Mouse (Mus musculus) thymus, postnatal 14 days (tissue): ENCODE data around the gene Numb.
"Not testable (repeated sequence)": the region's sequence is repeated elsewhere in the genome, so short reads cannot be mapped to it uniquely, and the experiment has no call there.

Source experiments
- DNase-seq: peaks from one replicate; pipeline ENCODE4 v3.0.0; 2021

Gene Numb

DNA sequence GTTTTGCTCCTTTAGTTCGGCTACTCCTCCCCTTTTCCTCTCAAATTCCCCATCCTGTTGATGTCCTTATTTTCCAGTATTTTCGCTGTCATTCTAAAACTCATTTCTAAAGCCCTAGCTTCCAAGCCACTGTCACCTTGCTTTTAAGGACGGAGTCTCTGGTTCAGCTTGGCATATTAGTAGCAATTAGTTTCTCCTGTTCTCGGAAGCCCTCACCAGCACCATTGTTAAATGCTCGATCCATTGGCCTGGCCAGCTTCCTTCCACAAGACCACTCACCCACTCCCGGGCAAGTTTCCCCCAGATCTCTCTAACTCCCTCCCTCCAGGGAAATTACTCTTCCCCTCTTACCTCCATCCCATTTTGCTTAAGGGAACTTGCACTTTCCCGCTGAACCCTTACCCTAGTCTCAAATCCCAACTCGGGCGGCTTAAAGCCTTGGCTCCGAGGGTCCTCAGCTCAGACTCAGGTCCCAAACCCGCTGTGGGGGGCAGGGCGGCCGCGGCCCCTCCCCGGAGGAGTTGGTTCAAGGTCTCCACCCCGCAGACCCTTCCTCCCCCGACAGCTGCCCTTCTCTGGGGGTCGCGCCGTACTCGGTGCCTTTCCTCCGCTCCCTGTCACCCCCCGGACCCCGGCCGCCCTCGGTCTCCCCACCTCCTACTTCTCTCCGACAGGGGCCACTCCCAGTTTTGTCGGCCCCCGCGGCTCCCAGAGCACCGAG lies 853 bp downstream of the Numb start:
- peak; percentile 59 for DNase-seq

DNA sequence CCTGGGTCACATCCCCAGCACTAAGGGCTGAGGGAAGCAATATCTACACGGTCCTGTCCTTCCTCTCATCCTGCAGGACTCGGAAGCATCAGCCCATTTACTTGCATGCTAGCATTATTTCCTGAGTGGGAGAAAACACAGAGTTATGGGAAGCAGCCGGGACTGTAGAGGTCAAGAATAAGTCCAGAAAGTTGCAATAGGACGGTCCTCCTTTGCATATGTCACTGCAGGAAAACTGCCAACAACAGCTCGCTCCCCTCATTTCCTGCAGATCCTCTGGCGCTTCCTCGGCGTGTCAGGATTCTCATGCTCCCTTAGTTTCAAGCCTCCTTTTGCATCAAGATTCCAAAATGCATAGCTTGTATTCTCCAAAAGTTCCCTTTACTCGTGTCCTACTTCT lies 4.8 kb downstream of the Numb start:
- DNase-seq: no peak

DNA sequence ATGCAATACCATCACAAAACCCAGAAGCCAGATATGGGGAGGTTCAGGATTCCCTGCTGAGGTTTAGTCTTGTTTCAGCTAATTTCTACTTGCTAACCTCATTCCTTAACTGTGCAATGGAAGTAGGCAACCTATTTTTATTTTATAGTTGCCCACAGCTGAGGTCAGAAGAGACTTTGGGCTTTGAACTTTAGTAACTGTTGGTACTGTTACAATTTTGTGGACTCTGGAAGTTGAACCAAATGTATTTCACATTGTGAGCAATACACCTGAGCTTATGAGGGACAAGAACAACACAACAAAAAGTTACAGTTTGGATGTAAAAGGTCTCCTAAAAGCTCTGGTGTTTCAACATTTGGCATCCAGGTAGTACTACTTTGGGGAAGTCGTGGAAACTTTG lies 6.9 kb downstream of the Numb start:
- no peak for DNase-seq

DNA sequence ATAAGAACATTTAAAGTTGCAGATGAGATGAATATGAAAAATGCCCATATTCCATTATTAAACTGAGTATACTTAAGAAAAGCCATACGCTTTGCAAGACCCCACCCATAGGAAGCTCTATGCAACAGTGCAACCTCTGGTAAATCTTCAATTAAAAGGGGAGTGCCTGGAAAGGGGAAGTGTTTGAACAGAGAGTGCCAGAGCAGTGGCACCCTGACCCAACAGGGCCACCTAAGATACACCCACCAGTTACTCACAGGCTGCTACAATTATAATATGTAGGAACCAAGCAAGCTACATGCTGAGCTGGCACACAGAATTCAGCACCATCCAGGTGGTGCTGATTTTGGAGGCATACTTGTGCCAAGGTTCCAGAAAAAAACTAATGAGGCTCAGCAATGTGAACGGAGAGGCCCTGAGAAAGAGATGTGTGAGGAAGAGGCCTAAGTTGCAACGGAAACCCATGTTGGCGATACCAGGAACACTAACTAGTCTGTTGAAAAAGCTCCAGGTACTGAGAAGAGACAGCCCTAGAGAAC lies 7.5 kb downstream of the Numb start:
- DNase-seq: no peak

DNA sequence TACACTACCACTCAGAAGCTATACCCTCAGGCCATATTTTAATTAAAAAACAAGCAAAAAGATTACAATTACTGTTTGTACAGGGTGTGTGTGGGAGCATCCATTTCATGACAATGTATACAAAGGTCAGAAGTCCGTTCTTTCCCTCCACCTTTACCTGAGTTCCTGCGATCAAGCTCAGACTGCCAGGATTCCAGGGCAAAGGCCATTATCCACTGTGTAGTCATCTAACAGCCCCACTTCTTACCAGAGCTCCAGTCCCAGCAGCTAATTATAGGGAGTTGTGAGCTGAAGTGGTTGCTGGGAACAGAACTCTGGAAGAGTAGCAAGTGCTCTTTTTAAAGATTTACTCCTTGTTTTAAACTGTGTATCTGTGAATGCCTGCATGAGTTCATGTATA lies 11.3 kb downstream of the Numb start:
- no peak for DNase-seq

DNA sequence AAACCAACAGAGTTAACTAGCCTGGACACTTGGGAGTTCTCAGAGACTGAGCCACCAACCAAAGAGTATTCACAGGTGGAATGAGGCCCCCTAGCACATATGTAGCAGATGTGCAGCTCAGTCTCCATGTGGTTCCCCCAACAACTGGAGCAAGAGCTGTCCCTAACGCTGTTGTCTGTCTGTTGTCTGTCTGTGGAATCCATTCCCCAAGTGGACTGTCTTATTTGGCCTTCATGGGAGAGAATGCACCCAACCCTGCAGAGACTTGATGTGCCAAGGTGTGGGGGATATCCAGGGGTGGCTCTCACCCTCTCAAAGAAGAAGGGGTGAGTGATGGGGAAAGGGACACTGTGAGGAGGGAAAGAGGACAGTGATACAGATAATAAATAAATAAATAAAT lies 28.8 kb downstream of the Numb start:
- DNase-seq: no peak

DNA sequence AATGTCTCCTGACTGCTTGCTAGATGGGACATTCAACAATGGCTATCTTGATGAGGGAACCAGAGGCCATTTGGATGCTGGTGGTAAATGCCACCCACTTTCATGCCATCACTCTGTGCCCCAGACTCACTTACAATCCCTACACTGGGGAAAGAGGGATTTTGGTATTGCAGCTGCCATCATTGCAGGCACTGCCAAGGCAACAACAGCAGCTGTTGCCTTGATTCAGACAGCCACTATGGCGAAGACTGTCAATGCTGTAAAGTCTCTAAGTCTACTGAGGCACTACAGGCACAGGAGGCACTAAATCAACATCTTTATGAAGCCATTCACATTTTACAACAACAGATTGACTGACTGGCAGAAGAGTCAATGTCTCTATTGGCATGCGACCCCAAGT lies 30.5 kb downstream of the Numb start:
- no peak for DNase-seq

DNA sequence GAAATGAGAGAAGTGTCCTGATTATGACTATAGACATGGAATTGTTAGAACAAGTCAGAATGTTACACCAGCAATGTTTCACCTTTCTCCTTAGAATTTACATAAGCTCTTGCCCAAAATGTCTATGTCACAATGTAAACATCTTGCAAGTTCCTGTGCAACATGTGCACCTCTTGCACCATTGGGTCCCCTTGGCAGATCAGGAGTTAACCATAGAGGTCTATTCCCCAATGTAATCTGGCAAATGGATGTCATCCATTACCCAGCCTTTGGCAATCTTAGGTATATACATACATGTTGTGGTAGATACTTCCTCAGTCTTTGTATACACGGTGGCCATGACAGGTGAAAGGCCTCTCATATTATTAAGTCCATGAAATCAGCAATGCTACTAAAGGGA lies 32.6 kb downstream of the Numb start:
- no peak for DNase-seq

DNA sequence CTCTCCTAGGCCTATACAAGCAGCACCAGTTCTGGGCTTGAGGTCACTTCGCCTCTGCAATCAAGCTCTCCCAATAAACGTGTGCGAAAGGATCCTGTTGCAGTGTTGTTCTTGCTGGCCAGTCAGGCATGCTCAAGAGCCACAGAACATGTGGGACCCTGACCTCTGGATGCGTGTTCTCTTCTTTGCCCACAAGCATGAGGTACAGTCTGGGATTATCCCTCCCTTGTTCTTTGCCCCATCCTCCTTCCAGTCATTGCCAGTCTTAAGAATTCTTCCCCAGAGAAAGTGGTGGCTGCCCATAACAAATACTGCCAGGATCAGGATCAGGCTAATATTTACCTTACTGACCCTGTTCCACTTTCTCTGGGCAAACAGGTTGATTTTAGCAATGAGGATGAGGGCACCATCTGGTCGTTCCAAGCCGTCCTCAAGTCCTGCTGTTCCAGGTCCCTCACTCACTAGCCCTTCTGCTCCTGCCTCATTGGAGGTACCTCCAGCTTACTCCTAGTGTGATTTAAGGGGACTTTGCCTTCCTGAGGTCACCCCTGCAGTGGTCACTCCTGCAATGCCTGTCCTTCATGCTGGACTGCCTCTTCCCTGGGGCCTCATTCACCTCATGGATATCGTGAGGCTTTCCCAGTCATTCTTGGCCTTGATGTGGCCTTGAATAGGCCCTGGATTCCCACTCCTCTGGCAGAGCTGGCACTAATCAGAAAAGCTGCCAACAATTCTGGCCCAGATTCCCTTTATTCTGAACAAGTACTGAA lies 36.0 kb downstream of the Numb start:
- DNase-seq: no peak

DNA sequence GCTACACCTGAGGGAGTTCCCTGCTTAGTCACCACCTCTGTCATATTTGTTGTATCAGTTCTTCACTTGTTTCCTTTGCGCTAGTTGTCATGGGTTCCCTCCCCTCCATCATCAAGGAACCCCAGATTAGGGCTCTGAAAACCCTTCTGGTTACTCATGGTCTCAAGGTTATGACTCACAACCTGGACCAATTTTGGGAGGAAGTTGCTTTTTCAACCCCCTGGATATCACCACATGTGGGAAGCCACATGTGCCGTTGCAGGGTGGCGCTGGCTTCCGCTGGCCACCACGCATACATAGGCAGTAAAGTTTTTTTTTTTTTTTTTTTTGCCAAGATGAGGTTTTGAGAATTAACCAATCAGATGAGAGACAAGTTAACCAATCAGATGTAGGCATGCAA lies 36.7 kb downstream of the Numb start:
- DNase-seq: not testable (repeated sequence)

DNA sequence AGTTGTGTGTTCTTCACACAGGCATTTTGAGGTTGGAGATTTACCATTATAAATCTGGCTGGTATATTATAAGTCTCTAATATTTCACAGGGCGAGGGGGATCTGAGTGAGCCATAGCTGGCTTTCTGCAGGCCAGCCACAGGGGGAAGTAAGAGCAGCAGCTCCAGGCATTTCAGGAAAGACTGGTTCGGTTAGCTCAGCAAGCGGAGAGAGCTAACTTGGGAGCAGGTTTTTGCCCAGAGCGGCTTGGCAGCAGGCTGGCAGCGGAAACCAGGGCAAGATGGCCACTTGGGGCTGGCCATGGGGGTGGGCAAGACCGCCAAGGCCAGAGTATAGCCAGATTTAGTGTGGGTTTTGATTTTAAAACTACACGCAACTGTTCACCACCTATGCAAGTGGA lies 39.2 kb downstream of the Numb start:
- DNase-seq: no peak

DNA sequence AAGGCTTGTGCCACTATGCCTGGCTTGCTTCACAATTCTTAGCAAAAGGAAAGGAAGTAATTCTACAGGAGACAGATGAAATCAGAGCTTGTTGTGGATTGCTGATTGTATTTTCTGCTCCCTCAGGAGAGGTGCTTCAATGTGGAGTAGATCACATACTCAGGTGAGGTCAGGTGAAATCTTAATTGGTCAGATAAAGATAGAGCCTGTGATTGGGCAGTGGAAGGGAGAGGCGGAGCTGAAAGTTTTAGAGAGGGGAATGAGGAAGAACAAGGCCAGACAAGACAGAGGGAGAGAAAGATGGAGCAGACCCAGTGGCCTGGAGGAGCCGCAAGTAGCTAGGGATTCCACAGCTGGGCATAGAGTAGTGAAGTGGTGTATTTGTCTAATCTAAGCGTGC lies 39.6 kb downstream of the Numb start:
- DNase-seq: no peak

DNA sequence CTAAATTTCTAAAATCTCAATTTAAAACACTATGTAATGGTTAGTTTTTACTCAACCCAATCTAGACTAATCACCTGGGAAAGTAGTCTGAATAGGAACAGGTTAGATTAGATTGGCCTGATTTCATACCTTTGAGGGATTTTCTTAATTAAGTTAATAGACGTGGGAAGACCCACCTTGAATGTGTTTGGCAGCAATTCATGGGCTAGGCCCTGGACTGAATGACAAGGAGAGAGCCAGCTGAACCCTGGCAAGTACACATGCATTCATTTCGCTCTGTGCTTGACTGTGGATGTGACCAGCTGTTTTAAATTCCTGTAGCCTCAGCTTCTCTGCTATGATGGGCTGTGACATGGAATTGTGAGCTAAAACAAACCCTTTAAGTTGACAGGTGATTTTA lies 40.8 kb downstream of the Numb start:
- no peak for DNase-seq

DNA sequence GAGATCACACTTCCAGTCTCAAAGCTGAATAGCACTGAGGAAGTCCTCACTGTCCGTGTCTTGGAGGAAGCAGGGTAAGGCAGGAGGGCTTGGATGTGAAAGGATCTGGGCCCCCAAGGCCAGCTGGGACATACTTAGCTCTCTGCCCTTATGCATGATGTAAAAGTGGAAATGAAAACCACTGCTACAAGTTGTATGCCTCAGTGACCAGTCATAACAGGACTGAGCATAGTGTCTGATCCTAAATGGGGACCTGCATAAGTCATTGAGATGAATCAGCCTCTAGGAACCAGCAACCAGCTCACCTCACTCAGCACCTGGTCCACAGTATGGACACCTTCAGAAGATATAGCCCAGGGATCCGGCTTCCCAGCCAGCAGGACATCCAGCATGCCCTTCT lies 46.6 kb downstream of the Numb start:
- no peak for DNase-seq

DNA sequence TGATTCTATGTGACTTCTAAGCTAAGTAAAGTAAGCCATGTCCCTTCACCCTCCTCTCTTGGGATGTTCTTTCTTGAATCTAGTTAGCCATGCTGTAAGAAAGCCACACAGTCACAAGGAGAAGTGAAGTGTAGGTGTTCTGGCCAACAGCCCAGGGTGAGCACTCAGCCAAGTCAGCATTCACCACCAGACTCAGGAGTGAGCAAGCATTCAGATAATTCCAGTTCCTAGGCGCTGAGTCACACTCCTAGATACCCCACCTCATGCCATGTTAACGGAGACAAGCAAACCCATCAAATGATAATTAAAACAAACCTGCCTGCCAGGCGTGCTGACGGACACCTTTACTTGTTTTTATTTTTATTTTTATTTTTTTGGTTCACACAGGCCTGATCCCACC lies 47.1 kb downstream of the Numb start:
- DNase-seq: no peak

DNA sequence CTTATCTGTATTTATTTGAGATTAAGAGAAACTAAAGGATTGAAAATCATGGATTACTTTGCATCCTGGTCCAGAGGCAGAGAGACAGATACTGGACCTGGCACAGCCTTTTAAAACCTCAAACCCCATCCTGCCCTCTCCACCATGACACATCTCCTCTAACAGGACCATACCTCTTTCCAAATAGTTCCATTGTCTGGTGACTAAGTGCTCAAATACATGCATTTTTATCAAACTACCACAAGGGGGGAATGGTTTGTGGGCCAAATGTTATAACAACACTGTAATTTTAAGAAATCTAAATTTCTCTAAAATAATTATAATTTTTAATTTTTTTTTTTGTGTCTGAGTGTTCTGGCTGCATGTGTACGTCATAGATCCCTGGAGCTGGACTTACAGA lies 57.2 kb downstream of the Numb start:
- no peak for DNase-seq

DNA sequence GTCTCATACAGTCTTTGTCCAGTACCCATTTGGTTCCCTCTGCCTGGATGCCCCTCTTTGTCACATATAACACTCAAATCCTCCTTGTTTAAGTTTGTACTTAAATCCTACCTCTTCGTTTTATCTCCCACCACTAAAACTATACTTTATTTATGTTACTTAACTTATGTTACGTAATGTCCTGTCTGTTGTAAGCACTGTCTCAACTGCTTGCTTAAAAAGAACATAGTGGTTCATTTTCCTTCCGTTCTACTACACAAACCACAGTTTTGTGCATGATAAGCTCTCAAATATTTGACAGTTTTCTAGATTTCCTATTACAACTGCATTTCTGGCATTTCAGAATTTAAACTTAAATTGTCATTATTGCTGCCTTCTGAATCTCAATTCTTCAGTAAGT lies 59.9 kb downstream of the Numb start:
- DNase-seq: no peak

DNA sequence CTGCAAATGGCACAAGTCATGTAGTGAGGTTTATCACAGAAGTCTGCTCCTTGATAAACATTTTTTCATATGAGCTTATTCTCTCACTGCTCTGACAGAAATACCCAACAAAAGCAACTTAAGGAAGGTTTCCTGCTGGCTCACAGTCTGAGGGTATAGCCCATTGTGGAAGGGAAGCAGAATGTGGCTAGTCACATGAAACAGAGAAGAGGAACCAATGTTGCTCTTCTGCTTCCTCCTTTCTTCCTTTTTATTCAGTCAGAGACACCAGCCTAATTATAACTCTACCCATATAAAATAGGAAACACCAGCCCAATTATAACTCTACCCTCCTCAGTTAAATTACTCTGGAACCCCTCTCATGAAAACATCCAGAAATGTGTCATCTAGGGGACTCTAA lies 61.0 kb downstream of the Numb start:
- no peak for DNase-seq

DNA sequence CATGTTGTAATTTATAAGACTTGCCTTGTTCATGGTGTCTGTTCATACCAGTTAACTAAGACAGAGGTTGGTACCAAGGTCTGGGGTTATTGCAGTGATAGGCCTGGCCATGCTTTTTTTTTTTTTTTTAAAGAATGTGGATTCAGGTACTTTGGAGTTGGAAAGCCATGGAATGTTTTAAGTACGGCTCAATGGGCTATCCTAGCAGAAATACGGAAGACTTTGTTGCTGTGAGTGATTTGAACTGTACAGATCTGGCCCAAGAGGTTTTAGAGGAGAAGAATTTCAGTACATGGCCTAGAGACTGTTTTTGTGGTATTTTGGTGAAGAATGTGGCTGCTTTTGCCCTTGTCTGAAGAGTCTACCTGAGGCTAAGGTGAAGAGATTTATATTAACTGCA lies 63.7 kb downstream of the Numb start:
- no peak for DNase-seq

DNA sequence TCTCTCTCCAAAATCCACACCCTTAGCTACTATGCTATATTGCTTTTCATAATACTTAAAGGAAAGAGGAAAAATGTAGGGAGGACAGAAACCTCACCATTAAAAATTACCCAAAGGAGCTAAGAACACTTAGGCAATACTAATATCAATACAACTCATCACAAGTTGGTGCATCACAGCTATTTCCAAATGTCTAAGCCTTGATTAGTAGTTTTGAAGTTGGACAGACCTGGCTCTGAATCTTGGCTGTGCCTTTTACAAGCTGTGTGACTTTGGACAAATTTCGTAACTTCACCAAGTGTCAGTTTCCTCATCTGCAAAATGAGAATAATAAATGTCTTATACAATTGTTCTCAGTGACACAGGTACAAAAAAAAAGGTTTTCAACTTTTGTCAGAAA lies 66.5 kb downstream of the Numb start:
- DNase-seq: no peak

DNA sequence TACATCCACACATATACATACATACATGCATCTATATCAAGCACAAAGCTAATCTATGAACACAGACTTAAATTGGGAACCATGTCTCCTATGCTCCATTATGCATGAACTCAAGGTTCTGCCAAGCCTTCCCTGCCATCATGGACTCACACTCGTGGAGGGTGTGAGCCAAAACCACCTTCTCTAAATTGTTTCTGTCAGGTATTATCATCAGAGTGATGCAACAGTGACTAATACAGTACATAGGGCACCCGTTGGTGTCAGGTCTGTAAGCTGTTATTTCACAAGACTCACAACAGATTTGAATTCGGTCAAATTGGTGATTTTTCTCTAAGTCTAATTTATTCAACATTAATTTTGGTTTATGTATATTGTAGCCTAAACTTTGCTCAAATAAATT lies 67.5 kb downstream of the Numb start:
- no peak for DNase-seq

DNA sequence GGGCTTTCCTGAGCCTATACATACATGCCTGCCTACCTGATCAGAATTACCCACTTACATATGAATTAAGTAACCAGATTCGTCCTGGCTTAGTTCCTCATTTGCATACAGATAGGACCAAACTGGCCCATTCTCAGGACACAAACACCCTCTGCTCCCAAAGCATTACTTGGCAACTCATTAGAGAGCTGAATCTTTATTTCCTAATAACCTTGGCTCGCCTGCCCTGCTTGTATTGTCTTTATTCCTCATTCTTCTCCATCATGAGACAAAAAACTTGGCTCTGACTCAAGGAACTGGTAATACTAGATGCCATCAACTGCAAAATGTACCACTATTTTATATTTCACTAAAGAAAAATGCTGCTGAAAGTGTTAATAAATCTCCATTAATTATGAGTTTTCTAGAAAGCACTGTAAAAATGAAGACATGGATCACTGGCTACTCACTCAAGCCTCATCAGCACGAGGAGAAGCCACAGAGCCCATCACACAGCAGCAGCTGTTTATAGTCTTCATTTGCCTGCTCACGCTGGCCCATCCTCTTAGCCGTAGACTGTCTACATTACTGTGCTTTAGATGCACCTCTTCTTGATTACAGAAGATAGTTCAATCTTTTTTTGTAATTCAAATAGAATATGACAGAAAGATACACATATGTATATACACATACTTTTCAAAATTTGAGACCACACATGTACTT lies 69.1 kb downstream of the Numb start:
- no peak for DNase-seq

DNA sequence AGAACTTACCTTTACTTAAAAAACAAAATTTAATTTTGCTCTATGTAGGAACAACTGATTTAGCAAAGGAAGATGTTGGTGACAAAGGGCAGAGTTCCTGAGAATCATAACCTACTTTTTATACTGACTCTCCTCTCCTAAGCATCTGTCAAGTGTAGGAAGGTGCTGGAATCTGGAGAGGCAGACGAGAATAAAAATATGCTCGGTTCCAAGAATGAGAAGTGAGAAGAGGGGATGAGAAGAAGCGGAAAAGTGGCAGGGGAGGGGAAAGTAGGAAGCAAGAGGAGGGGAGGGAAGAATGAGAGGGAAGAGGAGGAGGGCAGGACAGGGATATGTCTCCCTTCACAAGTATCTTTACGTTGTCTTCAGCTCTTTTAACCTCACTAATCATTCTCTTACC lies 71.4 kb downstream of the Numb start:
- no peak for DNase-seq
